Mouse (Mus musculus) heart, postnatal 0 days (tissue): ENCODE measurements around the gene Olfr641. TPM values are rescaled to one million over a fixed set of nuclear protein-coding genes. Genes with fewer than 3 reads are reported as not detected.

Experiments
- ATAC-seq: fragments of 200-750 bp; cut with Nextera tagmentation; 2 replicates; pipeline ENCODE4 v1.8.0; 2017; ENCODE audit warnings: low read depth, moderate number of reproducible peaks, moderate library complexity; ENCODE audit not compliant: insufficient read depth
- DNase-seq: peaks from one replicate; pipeline ENCODE4 v3.0.0-alpha.2; 2016; ENCODE audit warnings: low spot score
- H3K27ac ChIP-seq: fragments of 300-500 bp; sonication (generic); 2 replicates; pipeline ENCODE4 v1.5.1; 2014; ENCODE audit warnings: low read depth, mild to moderate bottlenecking
- H3K27me3 ChIP-seq: fragments of 300-500 bp; sonication (generic); 2 replicates; pipeline ENCODE4 v1.6.1; 2014; ENCODE audit warnings: low read length, mixed read lengths; ENCODE audit not compliant: control insufficient read depth, insufficient read depth
- H3K36me3 ChIP-seq: fragments of 300-500 bp; sonication (generic); replicated peaks from 2 replicates; pipeline ENCODE4 v1.6.1; 2014; ENCODE audit warnings: low read length, mixed read lengths; ENCODE audit not compliant: control insufficient read depth, insufficient read depth
- H3K4me1 ChIP-seq: fragments of 300-500 bp; sonication (generic); 2 replicates; pipeline ENCODE4 v1.6.1; 2014; ENCODE audit warnings: antibody characterized with exemption; ENCODE audit not compliant: control insufficient read depth, insufficient read depth
- H3K4me2 ChIP-seq: fragments of 300-500 bp; sonication (generic); 2 replicates; pipeline ENCODE4 v1.6.1; 2014; ENCODE audit warnings: low read depth, mild to moderate bottlenecking, low read length, moderate library complexity
- H3K4me3 ChIP-seq: fragments of 300-500 bp; sonication (generic); 2 replicates; pipeline ENCODE4 v1.5.1; 2014; ENCODE audit warnings: low read depth, low read length
- H3K9ac ChIP-seq: fragments of 300-500 bp; sonication (generic); replicated peaks from 2 replicates; pipeline ENCODE4 v1.6.1; 2014; ENCODE audit warnings: low read depth, low read length, mixed read lengths
- H3K9me3 ChIP-seq: fragments of 300-500 bp; sonication (generic); replicated peaks from 2 replicates; pipeline ENCODE4 v1.6.1; 2016; ENCODE audit warnings: low read length; ENCODE audit not compliant: control insufficient read depth
- CTCF ChIP-seq: IDR thresholded peaks from 2 replicates; pipeline ENCODE4 v1.5.1; 2016; ENCODE audit warnings: antibody characterized with exemption, control low read depth, low read depth
- EP300 ChIP-seq: IDR thresholded peaks from 2 replicates; pipeline ENCODE4 v1.6.1; 2016; ENCODE audit warnings: antibody characterized with exemption, low read depth
- WGBS: fragments of 180-500 bp; shearing (Covaris S2); extraction: QIAGEN DNeasy Blood & Tissue Kit; methylation state at CpG from one replicate; pipeline ENCODE4 v1.1.7; 2014; 5-methylcytosine and 5-hydroxymethylcytosine counted together
- polyA plus RNA-seq: library from polyadenylated mRNA; unstranded; fragments of >200 nt; fragmentation: Nextera tagmentation; extraction: Ambion mirVana; gene quantifications from 2 replicates; pipeline ENCODE4 v1.2.1, GENCODE M21; 2015
- total RNA-seq: library from RNA; depleted of rRNA; stranded (reverse); fragments of >200 nt; gene quantifications from 2 replicates; pipeline ENCODE4 v1.2.3, GENCODE M21; 2014; ENCODE audit warnings: low replicate concordance; rRNA removed

The Olfr641 gene
- total RNA-seq, result not detected in 2 replicates
- polyA plus RNA-seq, result not detected in 2 replicates

- no peak within 1 kb of the TSS for H3K9ac ChIP-seq
- WGBS, result 39% methylated on average over 1 of the region's 1 CpGs
- ATAC-seq, result no peak
- TF ChIP-seq CTCF, result no peak
- TF ChIP-seq EP300, result no peak
- DNase-seq, result no peak
- H3K9me3 ChIP-seq, result no peaks in the 10 kb centered on the region
- H3K4me2 ChIP-seq, result no peak within 1 kb of the TSS
- no peaks in the 10 kb centered on the region for H3K4me1 ChIP-seq
- H3K36me3 ChIP-seq, result no peaks in the 10 kb centered on the region
- H3K27me3 ChIP-seq, result no peaks in the 10 kb centered on the region
- H3K4me3 ChIP-seq, result no peak within 1 kb of the TSS
- H3K27ac ChIP-seq, result no peak within 1 kb of the TSS
Observed at GRCm38 (mm10) chr7:104035145-104035544, at the start of gene Olfr641. TSS of gene Olfr641 (plus strand) at chr7:104035445.

- ATAC-seq (no peak), DNase-seq (no peak)
- H3K9me3 ChIP-seq, result no peaks in the 10 kb centered on the region
- H3K36me3 ChIP-seq, result no peaks in the 10 kb centered on the region
- H3K27ac ChIP-seq, result no peak within 1 kb of the TSS
- H3K27me3 ChIP-seq, result no peaks in the 10 kb centered on the region
- H3K4me2 ChIP-seq, result no peak within 1 kb of the TSS
- H3K4me1 ChIP-seq, result no peaks in the 10 kb centered on the region
- no peak within 1 kb of the TSS for H3K4me3 ChIP-seq
- TF ChIP-seq EP300 (no peak), CTCF (no peak)
- H3K9ac ChIP-seq, result no peak within 1 kb of the TSS
Observed at GRCm38 (mm10) chr7:103998446-103998845, 36.8 kb upstream of the Olfr641 start, which contains the start of gene Olfr638. TSS of gene Olfr638 (plus strand) at chr7:103998746.

GRCm38 (mm10) chr7:103999124-103999523 is 36.1 kb upstream of the Olfr641 start:
- TF ChIP-seq CTCF (no peak), EP300 (no peak)
- Histone ChIP-seq H3K27me3 (no peaks in the 10 kb centered on the region), H3K9me3 (no peaks in the 10 kb centered on the region), H3K4me2 (no peak overlapping the region), H3K27ac (no peak overlapping the region), H3K4me1 (no peaks in the 10 kb centered on the region), H3K9ac (no peak overlapping the region), H3K4me3 (no peak overlapping the region), H3K36me3 (no peaks in the 10 kb centered on the region)
- ATAC-seq, result no peak
- DNase-seq, result no peak

GRCm38 (mm10) chr7:104017203-104017602 is 18.0 kb upstream of the Olfr641 start, which contains the start of gene Olfr639:
TSS of gene Olfr639 (minus strand) at chr7:104017303.
- H3K9ac ChIP-seq, result no peak within 1 kb of the TSS
- no peak within 1 kb of the TSS for H3K27ac ChIP-seq
- no peaks in the 10 kb centered on the region for H3K4me1 ChIP-seq
- TF ChIP-seq EP300 (no peak), CTCF (no peak)
- no peaks in the 10 kb centered on the region for H3K27me3 ChIP-seq
- no peak for DNase-seq
- no peaks in the 10 kb centered on the region for H3K9me3 ChIP-seq
- H3K36me3 ChIP-seq, result no peaks in the 10 kb centered on the region
- no peak within 1 kb of the TSS for H3K4me2 ChIP-seq
- H3K4me3 ChIP-seq, result no peak within 1 kb of the TSS
- no peak for ATAC-seq

GRCm38 (mm10) chr7:104018953-104019352 is 16.3 kb upstream of the Olfr641 start:
- Histone ChIP-seq H3K36me3 (no peaks in the 10 kb centered on the region), H3K27ac (no peak overlapping the region), H3K4me2 (no peak overlapping the region), H3K27me3 (no peaks in the 10 kb centered on the region), H3K9me3 (no peaks in the 10 kb centered on the region), H3K9ac (no peak overlapping the region), H3K4me3 (no peak overlapping the region), H3K4me1 (no peaks in the 10 kb centered on the region)
- WGBS, result 69% methylated on average over 1 of the region's 1 CpGs
- no peak for ATAC-seq
- TF ChIP-seq CTCF (no peak), EP300 (no peak)
- DNase-seq, result no peak

- H3K9me3 ChIP-seq, result no peaks in the 10 kb centered on the region
- DNase-seq (no peak), ATAC-seq (no peak)
- H3K9ac ChIP-seq, result no peak overlapping the region
- H3K27me3 ChIP-seq, result no peaks in the 10 kb centered on the region
- no peaks in the 10 kb centered on the region for H3K36me3 ChIP-seq
- 82% methylated on average over 6 of the region's 6 CpGs for WGBS
- H3K4me2 ChIP-seq, result no peak overlapping the region
- no peak overlapping the region for H3K4me3 ChIP-seq
- no peaks in the 10 kb centered on the region for H3K4me1 ChIP-seq
- no peak overlapping the region for H3K27ac ChIP-seq
- TF ChIP-seq EP300 (no peak), CTCF (no peak)
Observed at GRCm38 (mm10) chr7:104021651-104022050, 13.6 kb upstream of the Olfr641 start.
